Mouse (Mus musculus): ENCODE measurements at regions not wholly inside any gene's neighbourhood (a gene's known extent, or its start where the extent isn't known, plus 50 kb on each side); places are given as distances from the start of the nearest gene placed in this dataset.

DNA sequence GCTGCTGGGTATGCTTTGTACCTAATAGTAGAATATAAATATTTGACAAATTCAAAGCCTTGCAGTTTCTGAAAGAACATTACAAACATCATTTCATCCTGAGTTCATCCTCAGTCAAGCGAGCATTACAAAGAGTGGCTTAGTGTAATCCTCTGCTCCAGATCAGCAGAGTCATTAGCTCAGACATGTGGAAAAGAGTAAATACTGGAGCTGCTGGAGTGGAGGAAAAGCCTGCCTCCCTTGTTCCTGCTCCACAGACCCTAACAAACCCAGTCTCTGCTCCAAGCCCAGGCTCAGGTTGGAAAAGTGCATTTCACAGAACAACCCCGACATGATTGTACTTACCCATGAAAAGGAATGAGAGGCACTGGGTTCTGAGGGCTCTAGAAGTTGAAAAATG lies 955.2 kb upstream of the Got2 start:
- TF ChIP-seq POLR2A (IDR thresholded peaks at IDR 0.05; ENCODE audit: borderline replicate concordance, extremely low read depth, insufficient read depth, insufficient read length, poor library complexity, severe bottlenecking) = no peak
- TF ChIP-seq CTCF (IDR thresholded peaks at IDR 0.05; ENCODE audit: borderline replicate concordance, extremely low read depth, insufficient read depth, insufficient read length) = no peak
